Mouse (Mus musculus): ENCODE measurements around the gene Scube1. TPM values are rescaled to one million over a fixed set of nuclear protein-coding genes. Genes with fewer than 3 reads are reported as not detected.

The Scube1 gene
- total RNA-seq, 2 experiments from 2014 or later, result not detected

GRCm38 (mm10) chr15:83712798-83713197 lies 12.0 kb downstream of the Scube1 start:
- ATAC-seq (replicated peaks; ENCODE audit: low FRiP score, poor library complexity, severe bottlenecking), result no peak

- ATAC-seq (replicated peaks; ENCODE audit: low FRiP score, poor library complexity, severe bottlenecking), result no peak
These were observed 12.5 kb downstream of the Scube1 start for GRCm38 (mm10) chr15:83712361-83712760.

GRCm38 (mm10) chr15:83709889-83710774 lies 14.7 kb downstream of the Scube1 start:
- ATAC-seq (replicated peaks; ENCODE audit: low FRiP score, poor library complexity, severe bottlenecking), result no peak

GRCm38 (mm10) chr15:83706528-83707199 lies 18.2 kb downstream of the Scube1 start:
- no peak for ATAC-seq (replicated peaks; ENCODE audit: low FRiP score, poor library complexity, severe bottlenecking)

GRCm38 (mm10) chr15:83700593-83700923 lies 24.3 kb downstream of the Scube1 start:
- no peak for ATAC-seq (replicated peaks; ENCODE audit: low FRiP score, poor library complexity, severe bottlenecking)

- no peak for ATAC-seq (replicated peaks; ENCODE audit: low FRiP score, poor library complexity, severe bottlenecking)
These were observed 24.8 kb downstream of the Scube1 start for GRCm38 (mm10) chr15:83699834-83700592.

GRCm38 (mm10) chr15:83699132-83699833 lies 25.5 kb downstream of the Scube1 start:
- ATAC-seq (replicated peaks; ENCODE audit: low FRiP score, poor library complexity, severe bottlenecking), result no peak

- no peak for ATAC-seq (replicated peaks; ENCODE audit: low FRiP score, poor library complexity, severe bottlenecking)
These were observed 28.0 kb downstream of the Scube1 start for GRCm38 (mm10) chr15:83696681-83697381.

GRCm38 (mm10) chr15:83695159-83695558 lies 29.7 kb downstream of the Scube1 start:
- no peak for ATAC-seq (replicated peaks; ENCODE audit: low FRiP score, poor library complexity, severe bottlenecking)

GRCm38 (mm10) chr15:83691901-83692361 lies 32.9 kb downstream of the Scube1 start:
- no peak for ATAC-seq (replicated peaks; ENCODE audit: low FRiP score, poor library complexity, severe bottlenecking)

GRCm38 (mm10) chr15:83689946-83690345 lies 34.9 kb downstream of the Scube1 start:
- ATAC-seq (replicated peaks; ENCODE audit: low FRiP score, poor library complexity, severe bottlenecking), result no peak

GRCm38 (mm10) chr15:83686601-83687000 lies 38.2 kb downstream of the Scube1 start:
- no peak for ATAC-seq (replicated peaks; ENCODE audit: low FRiP score, poor library complexity, severe bottlenecking)

- no peak for ATAC-seq (replicated peaks; ENCODE audit: low FRiP score, poor library complexity, severe bottlenecking)
These were observed 38.9 kb downstream of the Scube1 start for GRCm38 (mm10) chr15:83685950-83686349.

GRCm38 (mm10) chr15:83683051-83683561 lies 41.7 kb downstream of the Scube1 start:
- no peak for ATAC-seq (replicated peaks; ENCODE audit: low FRiP score, poor library complexity, severe bottlenecking)

GRCm38 (mm10) chr15:83680300-83680699 lies 44.5 kb downstream of the Scube1 start:
- no peak for ATAC-seq (replicated peaks; ENCODE audit: low FRiP score, poor library complexity, severe bottlenecking)

GRCm38 (mm10) chr15:83679729-83680128 lies 45.1 kb downstream of the Scube1 start:
- ATAC-seq (replicated peaks; ENCODE audit: low FRiP score, poor library complexity, severe bottlenecking), result no peak

GRCm38 (mm10) chr15:83678606-83679005 lies 46.2 kb downstream of the Scube1 start:
- ATAC-seq (replicated peaks; ENCODE audit: low FRiP score, poor library complexity, severe bottlenecking), result no peak

GRCm38 (mm10) chr15:83678089-83678488 lies 46.7 kb downstream of the Scube1 start:
- no peak for ATAC-seq (replicated peaks; ENCODE audit: low FRiP score, poor library complexity, severe bottlenecking)

- ATAC-seq (replicated peaks; ENCODE audit: low FRiP score, poor library complexity, severe bottlenecking), result no peak
These were observed 47.7 kb downstream of the Scube1 start for GRCm38 (mm10) chr15:83677098-83677497.
